In genomic region chr12:86221074-86221703, GRCm38 (mm10) we compare ENCODE assay signal across 8 mouse cellular contexts. TPM values are rescaled to one million over a fixed set of nuclear protein-coding genes. Genes with fewer than 3 reads are reported as not detected.
A peak's percentile ranks its signal among the peaks of the same experiment; 100 is the strongest.
DNase-seq lines count a peak whose midpoint lies in the region; ATAC-seq and TF ChIP-seq lines count a peak whose summit lies in the region.

No protein-coding gene starts in this region.

- ATAC-seq in heart, embryonic 12.5 days (ENCODE audit: insufficient number of reproducible peaks, low FRiP score): peak; percentile 36; the same call in 1 of the 2 replicates
- ATAC-seq in hindbrain, postnatal 0 days: no peak
- no peak for ATAC-seq in midbrain, embryonic 12.5 days (ENCODE audit: low FRiP score, low read depth)

- H3K9ac ChIP-seq in heart, embryonic 12.5 days: peak overlapping the region; percentile 65; the same call in 1 of the 2 replicates
- no peak overlapping the region for H3K9ac ChIP-seq in hindbrain, postnatal 0 days (replicated peaks; ENCODE audit: low read length)
- H3K9ac ChIP-seq in midbrain, embryonic 12.5 days (replicated peaks): peak overlapping the region; percentile 59

- peak overlapping the region; percentile 84 for H3K4me2 ChIP-seq in heart, embryonic 12.5 days
- H3K4me2 ChIP-seq in hindbrain, postnatal 0 days (ENCODE audit: low read depth, low read length): peak overlapping the region; percentile 73
- H3K4me2 ChIP-seq in midbrain, embryonic 12.5 days (replicated peaks): peak overlapping the region; percentile 64

- no peak for DNase-seq in heart, postnatal 4 days
- no peak for DNase-seq in embryonic facial prominence, embryonic 10.5 days (ENCODE audit: low spot score)
- DNase-seq in hindbrain, postnatal 0 days (ENCODE audit: low spot score): no peak
- no peak for DNase-seq in T-cell, adult 2 months (ENCODE audit: low spot score)
- DNase-seq in right cerebral cortex, postnatal 4 days: no peak
- DNase-seq in adrenal gland, postnatal 4 days (ENCODE audit: low spot score in 2 of 2): no peak

- peak overlapping the region; percentile 43 for H3K4me3 ChIP-seq in heart, embryonic 12.5 days
- peak overlapping the region; percentile 57 for H3K4me3 ChIP-seq in embryonic facial prominence, embryonic 10.5 days
- peak overlapping the region; percentile 38 for H3K4me3 ChIP-seq in hindbrain, postnatal 0 days (ENCODE audit: low read length)
- H3K4me3 ChIP-seq in midbrain, embryonic 12.5 days: peak overlapping the region; percentile 33

- WGBS in heart, embryonic 12.5 days: 40% methylated on average over 16 of the region's 16 CpGs
- WGBS in embryonic facial prominence, embryonic 10.5 days: 44% methylated on average over 16 of the region's 16 CpGs
- 45% methylated on average over 16 of the region's 16 CpGs for WGBS in hindbrain, postnatal 0 days
- WGBS in midbrain, embryonic 12.5 days: 38% methylated on average over 16 of the region's 16 CpGs

- H3K4me1 ChIP-seq in heart, embryonic 12.5 days (replicated peaks): peaks cover 23% of the 10 kb centered on the region
- H3K4me1 ChIP-seq in embryonic facial prominence, embryonic 10.5 days: peaks cover 26% of the 10 kb centered on the region
- H3K4me1 ChIP-seq in hindbrain, postnatal 0 days (ENCODE audit: insufficient read depth, low read length): peaks cover 4% of the 10 kb centered on the region; the same call in 1 of the 2 replicates
- peaks cover 31% of the 10 kb centered on the region for H3K4me1 ChIP-seq in midbrain, embryonic 12.5 days

- peaks cover 22% of the 10 kb centered on the region for H3K27me3 ChIP-seq in heart, embryonic 12.5 days (replicated peaks)
- peaks cover 54% of the 10 kb centered on the region for H3K27me3 ChIP-seq in embryonic facial prominence, embryonic 10.5 days (replicated peaks; ENCODE audit: low read depth, poor library complexity, severe bottlenecking)
- H3K27me3 ChIP-seq in hindbrain, postnatal 0 days (ENCODE audit: insufficient read depth, low read length): no peaks in the 10 kb centered on the region
- H3K27me3 ChIP-seq in midbrain, embryonic 12.5 days: peaks cover 3% of the 10 kb centered on the region; the same call in 1 of the 2 replicates

- no peak overlapping the region for H3K27ac ChIP-seq in heart, embryonic 12.5 days (ENCODE audit: poor library complexity, severe bottlenecking)
- peak overlapping the region; percentile 82 for H3K27ac ChIP-seq in embryonic facial prominence, embryonic 10.5 days (replicated peaks)
- no peak overlapping the region for H3K27ac ChIP-seq in hindbrain, postnatal 0 days
- peak overlapping the region; percentile 56 for H3K27ac ChIP-seq in midbrain, embryonic 12.5 days (replicated peaks)

- H3K9me3 ChIP-seq in heart, embryonic 12.5 days (replicated peaks): 0 out of 2 replicates have a peak, but pooled peaks cover 4% of the 10 kb centered on the region
- no peaks in the 10 kb centered on the region for H3K9me3 ChIP-seq in embryonic facial prominence, embryonic 10.5 days
- no peaks in the 10 kb centered on the region for H3K9me3 ChIP-seq in hindbrain, postnatal 0 days (ENCODE audit: low read length)
- H3K9me3 ChIP-seq in midbrain, embryonic 12.5 days: no peaks in the 10 kb centered on the region

- H3K36me3 ChIP-seq in heart, embryonic 12.5 days: no peaks in the 10 kb centered on the region
- no peaks in the 10 kb centered on the region for H3K36me3 ChIP-seq in embryonic facial prominence, embryonic 10.5 days (replicated peaks)
- H3K36me3 ChIP-seq in hindbrain, postnatal 0 days (ENCODE audit: insufficient read depth, low read length): no peaks in the 10 kb centered on the region
- no peaks in the 10 kb centered on the region for H3K36me3 ChIP-seq in midbrain, embryonic 12.5 days

- no peak for TF ChIP-seq CTCF in hindbrain, postnatal 0 days (IDR thresholded peaks at IDR 0.05; ENCODE audit: low read depth)

RNA-seq across cellular contexts. Expression of gene Gpatch2l, which starts 20.5 kb away (rescaled TPM):
- polyA plus RNA-seq in heart, embryonic 12.5 days (2016; fragmentation: Nextera tagmentation; extraction: Ambion mirVana): 14.6 and 14.8 TPM in 2 replicates
- 10 to 100 TPM; 17.9 to 18.3 TPM for total RNA-seq in heart, postnatal 4 days (2021)
- polyA plus RNA-seq in embryonic facial prominence, embryonic 10.5 days (2016; fragmentation: Nextera tagmentation; extraction: Ambion mirVana): 16.5 and 16.8 TPM in 2 replicates
- total RNA-seq in hindbrain, postnatal 0 days (2014; rRNA removed): 28.4 and 38.0 TPM in 2 replicates
- polyA plus RNA-seq in hindbrain, postnatal 0 days (2015; fragmentation: Nextera tagmentation; extraction: Ambion mirVana): 19.8 and 21.5 TPM in 2 replicates
- 24.6 and 26.4 TPM in 2 replicates for polyA plus RNA-seq in midbrain, embryonic 12.5 days (2016; fragmentation: Nextera tagmentation; extraction: Ambion mirVana)
- total RNA-seq in adrenal gland, postnatal 4 days (2021): 10 to 100 TPM; 27.9 to 29.3 TPM

Comparison
In these comparisons a context has a peak if more than half of its experiments do, and no peak if none do; other contexts are left out.
1. H3K27ac ChIP-seq: peak in embryonic facial prominence, embryonic 10.5 days (single experiment) and midbrain, embryonic 12.5 days (single experiment); none in heart, embryonic 12.5 days (single experiment) and hindbrain, postnatal 0 days (single experiment).
2. Peak in every context shown above with its lines, with median percentiles within 50 percentile points of each other: H3K4me2 ChIP-seq and H3K4me3 ChIP-seq.